Mouse (Mus musculus) embryonic facial prominence, embryonic 15.5 days (tissue): Measurements from ENCODE around the gene March10. TPM values are rescaled to one million over a fixed set of nuclear protein-coding genes. Genes with fewer than 3 reads are reported as not detected.

Experiments used
- ATAC-seq: fragments of 200-750 bp; cut with Nextera tagmentation; 2 replicates; pipeline ENCODE4 v1.8.0; 2017; ENCODE audit warnings: low read depth, moderate TSS enrichment; ENCODE audit not compliant: insufficient number of reproducible peaks, low FRiP score, low TSS enrichment
- H3K27ac ChIP-seq: fragments of 300-500 bp; sonication (generic); replicated peaks from 2 replicates; pipeline ENCODE4 v1.5.1; 2015; ENCODE audit warnings: mild to moderate bottlenecking, inconsistent platforms
- H3K27me3 ChIP-seq: fragments of 300-500 bp; sonication (generic); 2 replicates; pipeline ENCODE4 v1.6.1; 2015; ENCODE audit warnings: inconsistent platforms
- H3K36me3 ChIP-seq: fragments of 300-500 bp; sonication (generic); 2 replicates; pipeline ENCODE4 v1.6.1; 2015; ENCODE audit warnings: mild to moderate bottlenecking, inconsistent platforms
- H3K4me1 ChIP-seq: fragments of 300-500 bp; sonication (generic); 2 replicates; pipeline ENCODE4 v1.6.1; 2015; ENCODE audit warnings: inconsistent platforms
- H3K4me2 ChIP-seq: fragments of 300-500 bp; sonication (generic); replicated peaks from 2 replicates; pipeline ENCODE4 v1.6.1; 2015; ENCODE audit warnings: mild to moderate bottlenecking, inconsistent platforms
- H3K4me3 ChIP-seq: fragments of 300-500 bp; sonication (generic); replicated peaks from 2 replicates; pipeline ENCODE4 v1.5.1; 2015; ENCODE audit warnings: mild to moderate bottlenecking, inconsistent platforms
- H3K9ac ChIP-seq: fragments of 300-500 bp; sonication (generic); 2 replicates; pipeline ENCODE4 v1.6.1; 2015; ENCODE audit warnings: inconsistent platforms
- H3K9me3 ChIP-seq: fragments of 300-500 bp; sonication (generic); replicated peaks from 2 replicates; pipeline ENCODE4 v1.6.1; 2016; ENCODE audit warnings: inconsistent platforms
- WGBS: fragments of 180-500 bp; shearing (Covaris S2); methylation state at CpG from one replicate; pipeline ENCODE4 v1.1.7; 2015; 5-methylcytosine and 5-hydroxymethylcytosine counted together
- polyA plus RNA-seq: library from polyadenylated mRNA; unstranded; fragments of >200 nt; fragmentation: Nextera tagmentation; extraction: Ambion mirVana; gene quantifications from 2 replicates; pipeline ENCODE4 v1.2.1, GENCODE M21; 2015

Gene March10
- 0.27 and 0.50 TPM in 2 replicates for polyA plus RNA-seq

- peaks cover 6% of the 10 kb centered on the region; the same call in 1 of the 2 replicates for H3K27me3 ChIP-seq
- peaks cover 9% of the 10 kb centered on the region for H3K4me1 ChIP-seq
- H3K27ac ChIP-seq = no peak within 1 kb of the TSS
- H3K9me3 ChIP-seq = no peaks in the 10 kb centered on the region
- H3K4me2 ChIP-seq = peak within 1 kb of the TSS; percentile 88
- ATAC-seq = peak; percentile 70; the same call in 1 of the 2 replicates
- WGBS = under 1% methylated on average over 35 of the region's 35 CpGs
- 0 out of 2 replicates have a peak within 1 kb of the TSS, but pooled peaks have one; percentile 23 for H3K9ac ChIP-seq
- no peaks in the 10 kb centered on the region for H3K36me3 ChIP-seq
- H3K4me3 ChIP-seq = peak within 1 kb of the TSS; percentile 49
Measured at GRCm38 (mm10) chr11:105456497-105456907, at the start of gene March10. Gene March10, minus strand, starts transcription at chr11:105456735.

GRCm38 (mm10) chr11:105506322-105506721 lies 49.8 kb upstream of the March10 start:
- no peaks in the 10 kb centered on the region for H3K36me3 ChIP-seq
- H3K4me1 ChIP-seq = peaks cover 32% of the 10 kb centered on the region
- H3K9ac ChIP-seq = no peak overlapping the region
- WGBS = 86% methylated on average over 11 of the region's 11 CpGs
- H3K4me3 ChIP-seq = no peak overlapping the region
- H3K4me2 ChIP-seq = no peak overlapping the region
- no peaks in the 10 kb centered on the region for H3K27me3 ChIP-seq
- 0 out of 2 replicates have a peak overlapping the region, but pooled peaks have one; percentile 71 for H3K27ac ChIP-seq
- H3K9me3 ChIP-seq = no peaks in the 10 kb centered on the region
- ATAC-seq = no peak

- H3K4me3 ChIP-seq = no peak overlapping the region
- H3K9ac ChIP-seq = no peak overlapping the region
- ATAC-seq = no peak
- 81% methylated on average over 3 of the region's 3 CpGs for WGBS
- H3K36me3 ChIP-seq = no peaks in the 10 kb centered on the region
- no peaks in the 10 kb centered on the region for H3K9me3 ChIP-seq
- H3K4me1 ChIP-seq = peaks cover 27% of the 10 kb centered on the region
- H3K27ac ChIP-seq = no peak overlapping the region
- no peaks in the 10 kb centered on the region for H3K27me3 ChIP-seq
- no peak overlapping the region for H3K4me2 ChIP-seq
Measured at GRCm38 (mm10) chr11:105505038-105505437, 48.5 kb upstream of the March10 start.

GRCm38 (mm10) chr11:105502311-105502710 lies 45.8 kb upstream of the March10 start:
- whole genome bisulfite sequencing = 69% methylated on average over 4 of the region's 4 CpGs

GRCm38 (mm10) chr11:105497505-105497904 lies 41.0 kb upstream of the March10 start:
- no peak overlapping the region for H3K9ac ChIP-seq
- 42% methylated on average over 6 of the region's 6 CpGs for WGBS
- H3K4me2 ChIP-seq = no peak overlapping the region
- H3K27ac ChIP-seq = no peak overlapping the region
- H3K4me3 ChIP-seq = no peak overlapping the region
- H3K27me3 ChIP-seq = no peaks in the 10 kb centered on the region
- H3K36me3 ChIP-seq = no peaks in the 10 kb centered on the region
- no peaks in the 10 kb centered on the region for H3K9me3 ChIP-seq
- no peak for ATAC-seq
- H3K4me1 ChIP-seq = peaks cover 30% of the 10 kb centered on the region

More at GRCm38 (mm10) chr11:105502311-105502710, 45.8 kb upstream of the March10 start:
- Histone ChIP-seq H3K4me1 (peaks cover 16% of the 10 kb centered on the region), H3K4me2 (no peak overlapping the region), H3K4me3 (no peak overlapping the region), H3K27me3 (no peaks in the 10 kb centered on the region), H3K36me3 (no peaks in the 10 kb centered on the region), H3K9ac (no peak overlapping the region), H3K9me3 (no peaks in the 10 kb centered on the region), H3K27ac (no peak overlapping the region)
- ATAC-seq = no peak

- no peaks in the 10 kb centered on the region for H3K9me3 ChIP-seq
- WGBS = 56% methylated on average over 7 of the region's 7 CpGs
- peaks cover 30% of the 10 kb centered on the region for H3K4me1 ChIP-seq
- no peak for ATAC-seq
- no peaks in the 10 kb centered on the region for H3K36me3 ChIP-seq
- no peak overlapping the region for H3K9ac ChIP-seq
- no peak overlapping the region for H3K4me3 ChIP-seq
- H3K27ac ChIP-seq = no peak overlapping the region
- H3K27me3 ChIP-seq = no peaks in the 10 kb centered on the region
- no peak overlapping the region for H3K4me2 ChIP-seq
Measured at GRCm38 (mm10) chr11:105496665-105497064, 40.1 kb upstream of the March10 start.

- H3K4me3 ChIP-seq = no peak overlapping the region
- H3K27ac ChIP-seq = peak overlapping the region; percentile 24; the same call in 1 of the 2 replicates
- H3K36me3 ChIP-seq = no peaks in the 10 kb centered on the region
- H3K9me3 ChIP-seq = no peaks in the 10 kb centered on the region
- no peak overlapping the region for H3K9ac ChIP-seq
- peaks cover 30% of the 10 kb centered on the region for H3K4me1 ChIP-seq
- no peaks in the 10 kb centered on the region for H3K27me3 ChIP-seq
- H3K4me2 ChIP-seq = peak overlapping the region; percentile 29; the same call in 1 of the 2 replicates
- ATAC-seq = no peak
- WGBS = 27% methylated on average over 18 of the region's 18 CpGs
Measured at GRCm38 (mm10) chr11:105495591-105496270, 39.2 kb upstream of the March10 start.

GRCm38 (mm10) chr11:105494786-105495369 lies 38.3 kb upstream of the March10 start:
- no peaks in the 10 kb centered on the region for H3K9me3 ChIP-seq
- no peaks in the 10 kb centered on the region for H3K36me3 ChIP-seq
- H3K9ac ChIP-seq = no peak overlapping the region
- no peaks in the 10 kb centered on the region for H3K27me3 ChIP-seq
- no peak overlapping the region for H3K4me3 ChIP-seq
- peak; percentile 24; the same call in 1 of the 2 replicates for ATAC-seq
- peaks cover 30% of the 10 kb centered on the region for H3K4me1 ChIP-seq
- peak overlapping the region; percentile 24; the same call in 1 of the 2 replicates for H3K27ac ChIP-seq
- peak overlapping the region; percentile 29; the same call in 1 of the 2 replicates for H3K4me2 ChIP-seq
- WGBS = 58% methylated on average over 6 of the region's 6 CpGs

GRCm38 (mm10) chr11:105492392-105492791 lies 35.9 kb upstream of the March10 start:
- no peaks in the 10 kb centered on the region for H3K9me3 ChIP-seq
- no peak overlapping the region for H3K4me2 ChIP-seq
- no peak overlapping the region for H3K4me3 ChIP-seq
- WGBS = 73% methylated on average over 4 of the region's 4 CpGs
- no peak for ATAC-seq
- H3K27ac ChIP-seq = no peak overlapping the region
- peaks cover 24% of the 10 kb centered on the region for H3K4me1 ChIP-seq
- H3K9ac ChIP-seq = no peak overlapping the region
- H3K36me3 ChIP-seq = no peaks in the 10 kb centered on the region
- H3K27me3 ChIP-seq = no peaks in the 10 kb centered on the region

- Histone ChIP-seq H3K27ac (no peak overlapping the region), H3K27me3 (no peaks in the 10 kb centered on the region), H3K4me3 (no peak overlapping the region), H3K4me1 (peaks cover 16% of the 10 kb centered on the region), H3K36me3 (no peaks in the 10 kb centered on the region), H3K9me3 (no peaks in the 10 kb centered on the region), H3K4me2 (no peak overlapping the region), H3K9ac (no peak overlapping the region)
- no peak for ATAC-seq
- 48% methylated on average over 5 of the region's 5 CpGs for WGBS
Measured at GRCm38 (mm10) chr11:105490971-105491370, 34.4 kb upstream of the March10 start.

- Histone ChIP-seq H3K4me2 (no peak overlapping the region), H3K27me3 (no peaks in the 10 kb centered on the region), H3K4me3 (no peak overlapping the region), H3K4me1 (no peaks in the 10 kb centered on the region), H3K9me3 (no peaks in the 10 kb centered on the region), H3K9ac (no peak overlapping the region), H3K27ac (no peak overlapping the region), H3K36me3 (no peaks in the 10 kb centered on the region)
- ATAC-seq = no peak
- 51% methylated on average over 6 of the region's 6 CpGs for WGBS
Measured at GRCm38 (mm10) chr11:105485412-105485811, 28.9 kb upstream of the March10 start.
